Mouse (Mus musculus): ENCODE results near the gene Gprc5a.

GRCm38 (mm10) chr6:135133086-135133485 lies 67.6 kb downstream of the Gprc5a start:
- no peak for TF ChIP-seq POLR2A (IDR thresholded peaks at IDR 0.05; ENCODE audit: insufficient read depth, low read length)
- no peak for TF ChIP-seq EP300 (IDR thresholded peaks at IDR 0.05; ENCODE audit: insufficient read depth, low read depth, low read length)
